Mouse (Mus musculus) liver, embryonic 11.5 days (tissue): ENCODE measurements at regions not wholly inside any gene's neighbourhood (a gene's known extent, or its start where the extent isn't known, plus 50 kb on each side); places are given as distances from the start of the nearest gene placed in this dataset.

Source experiments
- ATAC-seq: fragments of 200-750 bp; cut with Nextera tagmentation; replicated peaks from 2 replicates; pipeline ENCODE4 v1.8.0; 2017; ENCODE audit warnings: moderate number of reproducible peaks, mild to moderate bottlenecking, moderate TSS enrichment, moderate library complexity; ENCODE audit not compliant: low FRiP score
- DNase-seq: peaks from one replicate; pipeline ENCODE4 v3.0.0-alpha.2; 2017; ENCODE audit warnings: low spot score
- H3K27ac ChIP-seq: fragments of 300-500 bp; sonication (generic); 2 replicates; pipeline ENCODE4 v1.5.1; 2014; ENCODE audit warnings: mild to moderate bottlenecking, low read depth, low read length, control low read depth
- H3K27me3 ChIP-seq: fragments of 300-500 bp; sonication (generic); replicated peaks from 2 replicates; pipeline ENCODE4 v1.6.1; 2014; ENCODE audit warnings: low read length, mixed read lengths; ENCODE audit not compliant: control insufficient read depth, insufficient read depth
- H3K36me3 ChIP-seq: fragments of 300-500 bp; sonication (generic); 2 replicates; pipeline ENCODE4 v1.6.1; 2014; ENCODE audit warnings: mild to moderate bottlenecking, low read length, moderate library complexity, mixed read lengths; ENCODE audit not compliant: control insufficient read depth, insufficient read depth
- H3K4me1 ChIP-seq: fragments of 300-500 bp; sonication (generic); replicated peaks from 2 replicates; pipeline ENCODE4 v1.6.1; 2014; ENCODE audit warnings: low read length, mixed read lengths; ENCODE audit not compliant: control insufficient read depth, insufficient read depth
- H3K4me2 ChIP-seq: fragments of 300-500 bp; sonication (generic); 2 replicates; pipeline ENCODE4 v1.6.1; 2014; ENCODE audit warnings: mild to moderate bottlenecking, control low read depth, moderate library complexity
- H3K4me3 ChIP-seq: fragments of 300-500 bp; sonication (generic); 2 replicates; pipeline ENCODE4 v1.5.1; 2014; ENCODE audit warnings: low read depth, low read length, control low read depth
- H3K9ac ChIP-seq: fragments of 300-500 bp; sonication (generic); 2 replicates; pipeline ENCODE4 v1.6.1; 2014; ENCODE audit warnings: low read depth, low read length, control low read depth
- H3K9me3 ChIP-seq: fragments of 300-500 bp; sonication (generic); 2 replicates; pipeline ENCODE4 v1.6.1; 2016; ENCODE audit warnings: low read length, inconsistent platforms, mixed read lengths; ENCODE audit not compliant: control insufficient read depth
- WGBS: fragments of 180-500 bp; shearing (Covaris S2); extraction: QIAGEN DNeasy Blood & Tissue Kit; methylation state at CpG from one replicate; pipeline ENCODE4 v1.1.7; 2014; 5-methylcytosine and 5-hydroxymethylcytosine counted together

DNA sequence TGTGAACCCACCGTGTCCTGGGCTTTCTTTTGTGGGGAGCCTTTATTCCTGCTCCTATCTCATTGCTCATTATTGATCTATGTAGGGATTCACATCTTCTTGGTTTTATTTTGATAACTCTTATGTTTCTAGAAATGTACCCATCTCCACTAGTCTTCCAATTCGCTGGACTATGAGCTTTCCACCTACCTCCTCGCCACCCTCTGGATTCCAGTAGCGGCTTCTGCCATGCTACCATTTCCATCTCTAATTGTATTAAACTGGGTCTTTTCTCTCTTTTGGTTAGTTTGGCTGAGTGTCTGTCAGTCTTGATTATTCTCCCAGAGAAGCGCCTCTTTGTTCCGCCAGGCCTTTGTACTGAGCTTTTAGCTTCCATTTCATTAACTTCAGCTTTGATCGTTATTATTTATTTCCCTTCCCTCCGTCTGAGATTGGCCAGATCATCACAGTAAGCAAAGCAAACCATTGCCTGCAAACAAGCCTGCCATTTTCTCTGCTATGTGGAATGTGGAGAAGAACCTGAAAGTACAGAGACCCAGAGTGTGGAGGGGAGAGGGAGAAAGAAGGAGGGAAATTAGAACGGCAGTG lies 213.2 kb upstream of the Pabpc6 start:
- Histone ChIP-seq H3K4me1 (no peaks in the 10 kb centered on the region), H3K9ac (no peak overlapping the region), H3K4me3 (no peak overlapping the region), H3K27me3 (no peaks in the 10 kb centered on the region), H3K9me3 (no peaks in the 10 kb centered on the region), H3K27ac (no peak overlapping the region), H3K4me2 (no peak overlapping the region), H3K36me3 (no peaks in the 10 kb centered on the region)
- WGBS: 86% methylated on average over 9 of the region's 9 CpGs
- DNase-seq (no peak), ATAC-seq (no peak)

DNA sequence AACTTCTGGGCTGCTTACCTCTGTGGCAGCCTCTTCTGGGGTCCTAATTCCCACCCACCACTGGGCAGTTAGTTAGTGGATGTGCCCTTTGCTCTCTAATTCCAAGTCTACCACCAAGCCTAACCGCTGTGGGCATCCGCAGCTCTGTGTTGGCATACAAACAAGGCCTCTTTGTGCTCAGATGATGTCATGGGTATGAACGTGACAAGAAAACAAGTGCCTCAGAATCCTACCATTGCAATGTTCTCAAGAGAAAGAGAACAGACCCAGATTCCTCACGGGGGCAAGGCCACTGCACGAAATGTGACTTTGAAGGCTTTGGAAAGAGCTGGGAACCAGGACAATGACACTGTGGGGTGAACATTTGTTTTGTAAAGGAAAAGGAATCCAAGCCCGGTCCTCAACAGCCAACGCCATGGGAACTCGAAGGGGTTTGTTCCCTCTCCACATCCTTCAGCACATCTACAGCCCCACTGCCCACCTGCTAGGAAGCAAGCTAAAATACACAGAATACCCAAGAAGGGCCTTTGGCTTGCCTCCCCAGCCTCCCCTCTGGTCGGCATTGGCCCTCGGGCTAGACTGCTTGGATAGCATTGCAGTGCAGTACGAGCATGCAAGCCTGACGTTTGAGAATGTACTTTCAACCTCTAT lies 210.2 kb upstream of the Pabpc6 start:
- 87% methylated on average over 12 of the region's 12 CpGs for WGBS
- Histone ChIP-seq H3K4me2 (no peak overlapping the region), H3K9me3 (no peaks in the 10 kb centered on the region), H3K27ac (no peak overlapping the region), H3K36me3 (no peaks in the 10 kb centered on the region), H3K4me1 (no peaks in the 10 kb centered on the region), H3K4me3 (no peak overlapping the region), H3K27me3 (no peaks in the 10 kb centered on the region), H3K9ac (no peak overlapping the region)
- DNase-seq (no peak), ATAC-seq (no peak)

DNA sequence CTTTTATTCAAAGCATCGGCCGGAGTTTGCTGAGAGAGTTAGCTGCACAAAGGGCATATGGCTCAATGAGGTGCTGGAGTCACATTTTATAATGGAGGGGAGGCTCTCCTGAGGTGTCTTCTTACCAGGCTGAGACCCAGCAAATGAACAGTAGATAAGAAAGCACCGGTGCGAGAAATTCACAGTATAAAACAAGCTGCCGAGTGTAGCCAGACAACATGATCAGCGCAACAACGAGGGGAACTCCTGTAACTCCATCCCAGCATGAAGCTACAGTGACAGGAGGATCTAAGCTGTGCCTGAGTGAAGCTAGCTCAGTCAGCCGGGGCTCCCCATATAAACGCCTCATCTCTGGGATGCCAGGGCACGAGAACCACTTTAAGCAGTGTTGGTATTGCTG lies 204.2 kb upstream of the Pabpc6 start:
- no peaks in the 10 kb centered on the region for H3K27me3 ChIP-seq
- H3K36me3 ChIP-seq: no peaks in the 10 kb centered on the region
- no peak overlapping the region for H3K4me3 ChIP-seq
- 71% methylated on average over 10 of the region's 10 CpGs for WGBS
- ATAC-seq: no peak
- no peak overlapping the region for H3K4me2 ChIP-seq
- H3K9me3 ChIP-seq: no peaks in the 10 kb centered on the region
- no peak overlapping the region for H3K9ac ChIP-seq
- no peaks in the 10 kb centered on the region for H3K4me1 ChIP-seq
- no peak for DNase-seq
- H3K27ac ChIP-seq: no peak overlapping the region

DNA sequence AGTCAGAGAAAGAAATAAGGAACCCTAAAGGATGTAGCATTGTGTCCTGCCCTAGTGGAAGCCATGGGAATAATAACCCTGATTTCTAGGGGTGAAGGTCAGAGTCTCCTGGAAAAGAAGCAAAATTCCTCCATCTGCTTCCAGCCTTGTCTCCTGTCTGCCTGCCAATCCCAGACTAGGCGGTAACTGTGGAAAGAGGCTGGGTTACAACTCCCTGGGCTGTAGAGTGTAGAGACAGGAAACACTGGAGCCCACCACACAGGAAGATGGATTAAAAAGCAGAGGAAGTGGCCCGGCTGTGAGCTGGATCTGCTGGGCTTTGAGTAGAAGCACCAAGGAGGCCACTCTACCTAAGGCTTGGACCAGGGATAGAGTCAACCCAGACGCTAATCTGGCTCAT lies 200.7 kb upstream of the Pabpc6 start:
- Histone ChIP-seq H3K27ac (no peak overlapping the region), H3K36me3 (no peaks in the 10 kb centered on the region), H3K9me3 (no peaks in the 10 kb centered on the region), H3K4me3 (no peak overlapping the region), H3K4me1 (no peaks in the 10 kb centered on the region), H3K27me3 (no peaks in the 10 kb centered on the region), H3K4me2 (no peak overlapping the region), H3K9ac (no peak overlapping the region)
- DNase-seq (no peak), ATAC-seq (no peak)
- 61% methylated on average over 3 of the region's 3 CpGs for WGBS

DNA sequence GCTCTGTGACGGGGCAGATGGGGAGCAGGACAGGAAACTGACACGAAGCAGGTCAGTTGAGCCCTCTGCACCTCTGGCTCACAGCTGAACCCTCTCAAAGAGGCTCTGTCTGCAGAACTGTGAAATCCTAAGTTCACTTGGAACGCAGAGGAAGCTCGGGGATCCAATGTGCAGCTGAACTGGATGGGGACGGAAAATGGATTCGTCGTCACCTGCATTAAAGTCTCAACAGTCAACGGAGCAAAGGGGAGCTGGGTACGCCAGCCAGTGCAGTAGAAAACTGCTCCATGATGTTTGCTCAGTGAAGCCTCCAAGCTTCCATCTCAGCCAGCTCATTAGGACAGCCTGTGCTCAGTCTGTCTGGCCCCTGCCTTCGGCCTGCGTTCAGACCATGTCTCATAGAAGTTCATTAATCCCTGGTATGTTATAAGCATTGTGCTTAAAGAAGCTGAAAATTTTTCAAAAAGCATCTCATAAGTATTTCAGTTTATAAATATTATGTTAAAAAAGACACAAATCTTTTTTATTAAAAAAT lies 199.3 kb upstream of the Pabpc6 start:
- H3K9me3 ChIP-seq: no peaks in the 10 kb centered on the region
- no peak overlapping the region for H3K4me2 ChIP-seq
- no peak overlapping the region for H3K9ac ChIP-seq
- WGBS: 88% methylated on average over 11 of the region's 11 CpGs
- H3K4me1 ChIP-seq: no peaks in the 10 kb centered on the region
- no peaks in the 10 kb centered on the region for H3K36me3 ChIP-seq
- H3K27me3 ChIP-seq: no peaks in the 10 kb centered on the region
- no peak for DNase-seq
- H3K4me3 ChIP-seq: no peak overlapping the region
- ATAC-seq: no peak
- no peak overlapping the region for H3K27ac ChIP-seq

DNA sequence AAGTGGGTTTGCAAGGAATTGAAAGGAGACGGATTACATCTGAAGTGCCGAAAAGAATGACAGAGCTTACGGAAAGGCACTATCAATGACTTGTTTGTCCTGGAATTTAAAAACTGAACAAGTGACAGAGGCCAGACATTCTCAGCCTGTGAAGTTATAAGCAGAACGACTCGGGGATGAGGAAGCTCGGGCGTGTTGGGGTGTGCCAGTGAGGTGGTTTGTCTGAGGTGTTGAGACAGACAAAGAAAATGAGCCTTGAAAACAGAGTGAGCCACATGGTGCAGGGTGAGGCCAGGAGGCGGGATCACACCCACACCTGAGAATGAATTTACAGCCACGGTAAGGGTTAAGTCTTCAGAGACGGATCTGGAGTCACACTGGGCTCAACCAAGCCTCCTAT lies 194.7 kb upstream of the Pabpc6 start:
- no peak overlapping the region for H3K4me3 ChIP-seq
- H3K27ac ChIP-seq: no peak overlapping the region
- DNase-seq (no peak), ATAC-seq (no peak)
- H3K9me3 ChIP-seq: no peaks in the 10 kb centered on the region
- WGBS: 67% methylated on average over 10 of the region's 10 CpGs
- no peak overlapping the region for H3K4me2 ChIP-seq
- H3K27me3 ChIP-seq: no peaks in the 10 kb centered on the region
- H3K4me1 ChIP-seq: no peaks in the 10 kb centered on the region
- no peaks in the 10 kb centered on the region for H3K36me3 ChIP-seq
- H3K9ac ChIP-seq: no peak overlapping the region

DNA sequence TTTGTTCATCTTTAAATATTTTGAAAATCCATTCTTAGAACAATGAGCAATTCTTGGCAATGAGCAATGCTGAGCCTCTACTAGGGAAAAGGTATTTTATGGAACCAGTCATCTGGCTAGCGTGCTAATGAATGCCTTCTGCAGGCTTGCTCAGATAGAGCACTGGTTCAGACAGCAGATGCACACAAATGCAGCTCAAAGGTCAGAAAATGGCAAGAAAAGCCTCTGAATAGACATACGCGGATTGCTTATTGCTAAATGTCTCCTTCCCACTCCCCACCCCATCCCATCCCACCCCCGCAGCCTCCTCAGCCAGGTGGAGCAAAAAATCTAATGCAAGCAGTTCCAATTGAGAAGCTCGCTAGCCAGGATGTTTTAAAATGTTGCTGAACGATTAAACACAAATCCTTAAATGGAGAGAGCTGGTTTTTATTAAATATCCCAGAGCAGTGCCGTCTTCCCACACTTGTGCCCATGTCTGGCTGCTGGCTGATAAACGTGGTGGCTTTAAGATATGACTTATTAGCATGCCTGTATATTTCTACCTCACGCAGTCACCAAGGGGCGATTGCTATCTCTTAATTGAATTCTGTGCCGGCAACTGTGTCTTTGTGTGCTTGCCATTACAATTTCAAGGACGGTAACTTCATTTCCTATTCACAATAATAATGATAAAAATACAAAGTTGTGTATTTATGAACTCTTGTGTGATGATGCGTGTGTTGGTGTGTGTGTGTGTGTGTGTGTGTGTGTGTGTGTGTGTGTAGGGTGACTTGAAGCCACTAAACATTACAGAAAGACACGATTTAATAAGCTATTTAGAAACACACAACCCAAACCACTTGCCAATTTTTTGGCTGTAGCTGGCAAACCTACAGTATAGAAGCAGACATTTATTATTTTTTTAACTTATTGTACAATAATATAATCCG lies 192.7 kb upstream of the Pabpc6 start:
- H3K4me2 ChIP-seq: no peak overlapping the region
- no peak overlapping the region for H3K9ac ChIP-seq
- no peak overlapping the region for H3K27ac ChIP-seq
- H3K36me3 ChIP-seq: no peaks in the 10 kb centered on the region
- DNase-seq: no peak
- H3K4me1 ChIP-seq: no peaks in the 10 kb centered on the region
- H3K9me3 ChIP-seq: no peaks in the 10 kb centered on the region
- no peaks in the 10 kb centered on the region for H3K27me3 ChIP-seq
- 75% methylated on average over 15 of the region's 15 CpGs for WGBS
- H3K4me3 ChIP-seq: no peak overlapping the region
- no peak for ATAC-seq

DNA sequence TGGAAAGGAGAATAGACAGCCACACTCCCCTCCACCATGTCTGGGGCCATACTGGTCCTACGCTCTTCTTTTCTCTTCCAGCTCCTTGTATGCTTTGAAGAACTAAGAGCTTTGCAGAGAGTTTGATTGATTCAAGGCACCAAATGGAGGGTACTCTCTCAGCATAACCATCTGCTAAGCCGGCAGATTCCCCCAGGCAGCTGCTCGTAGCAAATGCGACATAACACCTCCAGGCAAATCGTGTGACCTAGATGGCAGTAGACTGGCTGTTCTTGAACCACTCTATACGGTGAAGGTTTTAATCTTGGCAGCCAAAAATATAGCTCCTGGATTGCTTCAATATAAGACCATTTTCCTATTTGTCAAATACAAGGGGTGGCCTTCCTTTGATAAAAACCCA lies 191.8 kb upstream of the Pabpc6 start:
- Histone ChIP-seq H3K9me3 (no peaks in the 10 kb centered on the region), H3K36me3 (no peaks in the 10 kb centered on the region), H3K4me3 (no peak overlapping the region), H3K9ac (no peak overlapping the region), H3K27me3 (no peaks in the 10 kb centered on the region), H3K4me1 (no peaks in the 10 kb centered on the region), H3K27ac (no peak overlapping the region), H3K4me2 (no peak overlapping the region)
- DNase-seq: no peak
- no peak for ATAC-seq
- whole genome bisulfite sequencing: 69% methylated on average over 6 of the region's 6 CpGs
